Mouse (Mus musculus): Measurements from ENCODE around the gene Arhgef18. TPM values are rescaled to one million over a fixed set of nuclear protein-coding genes. Genes with fewer than 3 reads are reported as not detected.

Gene Arhgef18
- polyA plus RNA-seq, 1 experiment from 2014 or later, result 11.1 TPM

DNA sequence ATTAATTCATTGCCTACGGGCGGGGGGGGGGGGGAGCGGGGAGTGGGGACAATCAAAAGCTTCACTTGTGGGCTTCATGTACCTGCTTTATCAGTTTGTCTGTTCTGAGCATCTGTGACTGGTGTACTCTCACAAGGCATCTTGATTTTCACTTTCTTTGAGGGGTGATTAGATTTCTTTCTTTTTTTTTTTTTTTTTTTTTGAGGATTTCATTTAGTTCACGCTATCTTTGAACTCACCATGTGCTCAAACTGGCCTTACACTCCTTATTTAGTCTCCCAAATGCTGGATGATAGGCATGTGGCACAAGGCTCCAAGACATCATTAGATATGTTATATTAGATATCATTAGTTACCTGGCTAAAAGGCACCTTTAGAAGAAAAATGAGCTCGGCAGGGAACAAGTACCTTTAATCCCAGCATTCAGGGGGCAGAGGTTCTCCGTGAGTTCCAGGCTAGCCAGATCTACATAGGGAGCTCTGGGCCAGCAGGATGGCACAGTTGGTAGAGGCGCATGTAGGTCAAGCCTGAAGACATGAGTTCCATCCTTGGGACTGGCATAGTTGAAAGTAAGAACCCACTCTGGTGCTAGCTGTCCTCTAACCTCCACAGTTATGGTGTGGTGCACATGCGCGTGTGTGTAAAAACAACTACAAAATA is 75.2 kb downstream of the Arhgef18 start:
- no peaks in the 10 kb centered on the region for H3K27me3 ChIP-seq
- peak overlapping the region; percentile 41 for H3K4me3 ChIP-seq
- ATAC-seq, result peak; percentile 26
- WGBS, result 54% methylated on average over 9 of the region's 9 CpGs
- H3K4me2 ChIP-seq, result peak overlapping the region; percentile 62
- peak overlapping the region; percentile 57; the same call in 1 of the 2 replicates for H3K27ac ChIP-seq
- peak overlapping the region; percentile 55 for H3K9ac ChIP-seq
- H3K4me1 ChIP-seq, result peaks cover 12% of the 10 kb centered on the region
- H3K9me3 ChIP-seq (replicated peaks), result no peaks in the 10 kb centered on the region
- no peaks in the 10 kb centered on the region for H3K36me3 ChIP-seq (ENCODE audit: poor library complexity, severe bottlenecking)

DNA sequence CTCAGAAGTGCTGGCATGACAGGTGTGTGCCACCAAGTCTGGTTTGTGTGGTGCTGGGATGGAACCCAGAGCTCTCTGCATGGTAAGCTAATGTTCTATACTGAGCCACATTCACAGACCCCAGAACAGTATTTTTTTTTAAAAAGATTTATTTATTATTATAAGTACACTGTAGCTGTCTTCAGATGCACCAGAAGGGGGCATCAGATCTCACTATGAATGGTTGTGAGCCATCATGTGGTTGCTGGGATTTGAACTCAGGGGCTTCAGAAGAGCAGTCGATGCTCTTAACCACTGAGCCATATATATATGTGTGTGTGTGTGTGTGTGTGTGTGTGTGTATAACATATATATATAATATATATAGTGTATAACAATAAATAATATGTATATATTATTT is 76.0 kb downstream of the Arhgef18 start:
- Histone ChIP-seq H3K27ac (no peak overlapping the region), H3K9ac (no peak overlapping the region), H3K4me3 (no peak overlapping the region), H3K4me1 (peaks cover 12% of the 10 kb centered on the region), H3K36me3 (ENCODE audit: poor library complexity, severe bottlenecking) (no peaks in the 10 kb centered on the region), H3K27me3 (no peaks in the 10 kb centered on the region), H3K9me3 (replicated peaks) (no peaks in the 10 kb centered on the region), H3K4me2 (no peak overlapping the region)
- no peak for ATAC-seq
- 100% methylated on average over 1 of the region's 1 CpGs for WGBS

DNA sequence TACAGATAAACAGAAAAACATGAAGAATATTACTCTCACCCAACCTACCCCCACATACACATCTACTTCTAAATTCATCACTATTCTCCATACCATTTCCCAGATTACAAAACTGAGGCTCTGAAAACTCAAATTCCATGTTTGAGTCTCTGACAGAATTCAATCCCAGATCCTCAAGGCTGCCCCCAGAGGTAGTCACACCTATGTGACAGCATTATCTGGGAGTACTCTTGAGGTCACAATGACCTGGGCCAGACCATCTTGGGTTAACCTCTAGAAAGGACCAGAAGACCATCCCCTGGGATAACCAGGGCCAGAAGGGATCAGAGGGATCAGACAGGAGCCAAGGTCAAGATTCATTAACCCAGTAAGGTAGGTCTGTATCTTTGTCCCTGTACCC is 77.8 kb downstream of the Arhgef18 start, which contains the start of gene Tex45:
TSS of gene Tex45 (plus strand) at position 301 of the 400 bp plus-strand sequence.
- H3K36me3 ChIP-seq (ENCODE audit: poor library complexity, severe bottlenecking), result no peaks in the 10 kb centered on the region
- no peaks in the 10 kb centered on the region for H3K9me3 ChIP-seq (replicated peaks)
- no peak within 1 kb of the TSS for H3K4me2 ChIP-seq
- peaks cover 5% of the 10 kb centered on the region for H3K27me3 ChIP-seq
- no peak within 1 kb of the TSS for H3K9ac ChIP-seq
- H3K4me3 ChIP-seq, result no peak within 1 kb of the TSS
- peaks cover 12% of the 10 kb centered on the region for H3K4me1 ChIP-seq
- no peak within 1 kb of the TSS for H3K27ac ChIP-seq
- no peak for ATAC-seq

DNA sequence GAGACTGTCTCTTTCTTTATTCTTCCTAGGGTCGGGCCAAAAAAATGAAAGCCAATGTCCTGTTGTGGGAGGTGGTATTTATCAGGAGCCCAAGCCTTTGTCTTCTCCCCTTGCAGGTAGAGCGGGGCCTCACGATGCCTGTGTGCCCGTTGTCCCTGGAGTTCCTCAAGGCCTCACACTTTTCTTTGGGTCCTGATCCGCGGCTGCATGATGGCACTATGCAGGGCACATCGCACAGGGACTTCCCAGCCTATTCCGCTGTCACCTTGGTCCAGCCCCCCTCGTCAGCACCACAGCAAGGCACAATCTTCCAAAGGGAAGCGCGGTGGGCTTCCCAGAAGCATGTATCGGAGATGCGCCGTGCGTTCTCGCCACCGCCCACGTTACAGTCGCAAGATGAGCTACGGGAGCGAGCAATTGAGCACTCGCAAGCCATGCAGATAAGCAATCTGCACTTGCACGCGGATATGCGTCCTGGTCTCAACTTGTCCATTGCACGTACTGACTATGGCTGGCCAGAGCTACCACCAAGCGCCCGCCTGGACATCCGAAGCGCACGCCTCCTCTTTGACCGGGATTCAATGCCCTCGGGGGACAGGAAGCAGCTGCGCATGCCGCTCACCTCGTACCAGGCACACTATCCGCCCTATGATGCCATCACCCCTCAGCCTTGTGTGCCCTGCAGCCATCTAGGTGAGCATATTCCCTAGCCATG is 83.1 kb downstream of the Arhgef18 start:
- Histone ChIP-seq H3K36me3 (ENCODE audit: poor library complexity, severe bottlenecking) (no peaks in the 10 kb centered on the region), H3K9ac (peak overlapping the region; percentile 17; the same call in 1 of the 2 replicates), H3K4me2 (peak overlapping the region; percentile 52), H3K9me3 (replicated peaks) (no peaks in the 10 kb centered on the region), H3K4me1 (no peaks in the 10 kb centered on the region; the same call in 1 of the 2 replicates), H3K27me3 (peaks cover 13% of the 10 kb centered on the region), H3K27ac (no peak overlapping the region), H3K4me3 (peak overlapping the region; percentile 27)
- ATAC-seq, result peak; percentile 63
- 35% methylated on average over 37 of the region's 37 CpGs for WGBS

DNA sequence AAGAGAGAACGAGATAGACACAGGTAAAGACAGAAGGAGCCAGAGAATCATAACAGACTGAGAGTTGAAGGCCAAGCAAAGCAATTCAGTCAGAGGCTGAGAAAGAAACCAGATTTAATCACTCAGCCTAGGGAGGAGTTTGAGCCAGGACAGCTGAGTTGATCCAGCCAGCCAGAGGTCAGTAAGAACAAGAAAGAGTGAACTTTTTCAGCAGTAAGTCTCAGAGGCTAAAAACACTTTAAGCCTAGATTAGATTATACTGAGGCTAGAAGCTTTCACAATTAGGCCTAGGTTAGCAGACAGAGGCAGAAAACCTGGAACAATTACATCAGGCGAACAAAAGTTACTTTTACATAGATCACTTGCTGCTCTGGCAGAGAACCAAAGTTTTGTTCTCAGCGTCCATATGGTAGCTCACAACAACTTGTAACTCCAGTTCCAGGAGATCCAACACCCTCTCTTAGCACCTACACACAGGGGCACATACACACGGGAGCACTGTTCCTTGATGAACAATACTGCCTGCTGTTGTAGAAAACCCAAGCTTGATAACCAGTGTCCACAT is 87.5 kb downstream of the Arhgef18 start:
- H3K9ac ChIP-seq, result no peak overlapping the region
- no peak overlapping the region for H3K4me3 ChIP-seq
- no peaks in the 10 kb centered on the region; the same call in 1 of the 2 replicates for H3K4me1 ChIP-seq
- H3K27ac ChIP-seq, result no peak overlapping the region
- ATAC-seq, result no peak
- H3K36me3 ChIP-seq (ENCODE audit: poor library complexity, severe bottlenecking), result no peaks in the 10 kb centered on the region
- 71% methylated on average over 4 of the region's 4 CpGs for WGBS
- H3K9me3 ChIP-seq (replicated peaks), result no peaks in the 10 kb centered on the region
- peaks cover 11% of the 10 kb centered on the region for H3K27me3 ChIP-seq
- H3K4me2 ChIP-seq, result no peak overlapping the region

DNA sequence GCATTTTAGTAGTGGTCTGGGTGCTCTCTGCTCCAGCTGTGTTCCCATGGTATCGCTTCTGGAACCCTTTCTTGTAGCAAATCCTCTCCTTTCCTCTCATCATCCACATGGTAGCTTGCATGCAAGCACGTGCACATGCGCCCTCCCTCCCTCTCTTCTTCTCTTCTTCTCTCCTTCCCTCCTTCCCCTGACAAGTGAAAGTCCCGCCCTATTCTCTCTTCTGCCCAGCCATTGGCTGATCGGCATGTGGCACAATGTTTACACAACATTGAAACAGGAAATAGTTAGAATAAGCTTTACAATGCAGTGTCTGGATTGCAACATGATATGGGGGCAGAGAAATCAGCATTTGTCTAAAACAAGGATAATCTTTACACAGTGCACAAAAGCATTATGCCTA is 88.8 kb downstream of the Arhgef18 start:
- Histone ChIP-seq H3K4me1 (no peaks in the 10 kb centered on the region), H3K9me3 (replicated peaks) (no peaks in the 10 kb centered on the region), H3K36me3 (ENCODE audit: poor library complexity, severe bottlenecking) (no peaks in the 10 kb centered on the region), H3K27me3 (no peaks in the 10 kb centered on the region; the same call in 1 of the 2 replicates), H3K4me2 (no peak overlapping the region), H3K4me3 (no peak overlapping the region), H3K9ac (no peak overlapping the region), H3K27ac (no peak overlapping the region)
- WGBS, result 61% methylated on average over 5 of the region's 5 CpGs
- ATAC-seq, result no peak

DNA sequence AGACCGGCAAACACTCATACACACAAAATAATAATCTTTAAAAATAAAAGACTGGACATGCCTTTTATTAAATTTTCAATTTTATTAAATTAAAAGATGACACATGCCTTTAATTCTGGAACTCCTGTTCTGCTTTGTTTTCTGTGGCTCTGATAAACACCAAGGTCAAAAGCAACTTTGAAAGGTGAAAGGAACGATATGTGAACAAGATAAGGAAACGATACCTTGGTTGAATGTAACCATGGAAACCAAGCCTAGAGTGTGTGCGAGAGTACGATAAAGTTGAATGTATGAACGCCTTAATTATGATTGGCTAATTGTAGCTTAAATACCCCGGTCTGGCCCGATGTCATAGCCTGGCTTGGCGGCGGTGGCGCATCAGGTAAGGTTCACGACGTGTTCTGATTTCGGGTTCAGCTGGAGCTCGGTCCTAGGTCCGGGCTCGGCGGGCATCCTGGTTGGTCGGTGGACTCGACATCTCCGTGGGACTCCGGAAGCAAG is 89.5 kb downstream of the Arhgef18 start:
- Histone ChIP-seq H3K9ac (no peak overlapping the region), H3K9me3 (replicated peaks) (no peaks in the 10 kb centered on the region), H3K4me2 (no peak overlapping the region), H3K27ac (no peak overlapping the region), H3K36me3 (ENCODE audit: poor library complexity, severe bottlenecking) (no peaks in the 10 kb centered on the region), H3K4me1 (no peaks in the 10 kb centered on the region), H3K4me3 (no peak overlapping the region), H3K27me3 (no peaks in the 10 kb centered on the region)
- ATAC-seq, result no peak
- 89% methylated on average over 22 of the region's 22 CpGs for WGBS

DNA sequence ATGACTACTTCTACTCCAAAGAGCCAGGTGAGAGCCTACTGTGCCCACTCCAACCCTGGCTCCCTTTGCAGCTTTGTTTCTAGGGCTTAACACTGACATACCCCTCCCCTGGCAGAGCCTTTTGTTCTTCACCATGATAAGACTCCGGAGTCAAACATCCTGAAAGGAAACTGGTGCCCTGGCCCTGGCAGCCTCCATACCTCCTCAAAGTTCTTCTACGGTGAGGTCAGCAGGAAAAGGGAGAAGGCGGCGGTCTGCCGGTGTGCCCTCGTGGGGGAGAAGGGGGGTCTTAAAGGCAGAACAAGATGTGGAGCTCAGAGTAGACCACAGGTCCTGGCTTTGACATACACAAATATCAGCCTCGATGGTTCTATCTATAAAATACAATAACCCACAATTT is 90.7 kb downstream of the Arhgef18 start:
- 84% methylated on average over 7 of the region's 7 CpGs for WGBS
- H3K4me2 ChIP-seq, result no peak overlapping the region

DNA sequence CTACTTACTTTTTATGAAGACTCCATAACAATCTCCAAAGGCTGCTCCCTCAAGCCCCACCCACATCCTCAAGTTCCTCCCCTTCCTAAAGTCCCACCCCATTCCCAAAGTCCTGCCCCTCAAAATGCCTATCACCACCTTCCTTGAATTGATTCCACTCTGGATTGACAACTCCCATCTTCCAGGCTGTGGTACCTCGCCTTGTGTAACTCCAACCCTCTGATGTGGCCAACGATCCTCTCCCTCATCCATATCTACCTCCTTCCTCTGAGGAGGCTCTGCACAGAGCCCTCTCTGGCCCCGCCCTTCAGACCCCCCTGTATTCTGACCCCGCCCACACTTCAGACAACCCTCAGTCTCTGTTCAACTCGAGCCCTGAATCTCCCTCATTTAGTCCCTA is 92.4 kb downstream of the Arhgef18 start:
- no peak for ATAC-seq
- H3K27ac ChIP-seq, result no peak overlapping the region
- 24% methylated on average over 5 of the region's 5 CpGs for WGBS
- H3K27me3 ChIP-seq, result no peaks in the 10 kb centered on the region
- H3K4me2 ChIP-seq, result no peak overlapping the region
- H3K36me3 ChIP-seq (ENCODE audit: poor library complexity, severe bottlenecking), result no peaks in the 10 kb centered on the region
- H3K9ac ChIP-seq, result no peak overlapping the region
- H3K4me1 ChIP-seq, result no peaks in the 10 kb centered on the region
- H3K4me3 ChIP-seq, result no peak overlapping the region
- H3K9me3 ChIP-seq (replicated peaks), result no peaks in the 10 kb centered on the region

More for the DNA sequence above, 90.7 kb downstream of the Arhgef18 start:
- ATAC-seq, result no peak
- no peaks in the 10 kb centered on the region for H3K9me3 ChIP-seq (replicated peaks)
- no peak overlapping the region for H3K4me3 ChIP-seq
- H3K27ac ChIP-seq, result no peak overlapping the region
- no peaks in the 10 kb centered on the region for H3K4me1 ChIP-seq
- H3K27me3 ChIP-seq, result no peaks in the 10 kb centered on the region
- no peaks in the 10 kb centered on the region for H3K36me3 ChIP-seq (ENCODE audit: poor library complexity, severe bottlenecking)
- H3K9ac ChIP-seq, result no peak overlapping the region

DNA sequence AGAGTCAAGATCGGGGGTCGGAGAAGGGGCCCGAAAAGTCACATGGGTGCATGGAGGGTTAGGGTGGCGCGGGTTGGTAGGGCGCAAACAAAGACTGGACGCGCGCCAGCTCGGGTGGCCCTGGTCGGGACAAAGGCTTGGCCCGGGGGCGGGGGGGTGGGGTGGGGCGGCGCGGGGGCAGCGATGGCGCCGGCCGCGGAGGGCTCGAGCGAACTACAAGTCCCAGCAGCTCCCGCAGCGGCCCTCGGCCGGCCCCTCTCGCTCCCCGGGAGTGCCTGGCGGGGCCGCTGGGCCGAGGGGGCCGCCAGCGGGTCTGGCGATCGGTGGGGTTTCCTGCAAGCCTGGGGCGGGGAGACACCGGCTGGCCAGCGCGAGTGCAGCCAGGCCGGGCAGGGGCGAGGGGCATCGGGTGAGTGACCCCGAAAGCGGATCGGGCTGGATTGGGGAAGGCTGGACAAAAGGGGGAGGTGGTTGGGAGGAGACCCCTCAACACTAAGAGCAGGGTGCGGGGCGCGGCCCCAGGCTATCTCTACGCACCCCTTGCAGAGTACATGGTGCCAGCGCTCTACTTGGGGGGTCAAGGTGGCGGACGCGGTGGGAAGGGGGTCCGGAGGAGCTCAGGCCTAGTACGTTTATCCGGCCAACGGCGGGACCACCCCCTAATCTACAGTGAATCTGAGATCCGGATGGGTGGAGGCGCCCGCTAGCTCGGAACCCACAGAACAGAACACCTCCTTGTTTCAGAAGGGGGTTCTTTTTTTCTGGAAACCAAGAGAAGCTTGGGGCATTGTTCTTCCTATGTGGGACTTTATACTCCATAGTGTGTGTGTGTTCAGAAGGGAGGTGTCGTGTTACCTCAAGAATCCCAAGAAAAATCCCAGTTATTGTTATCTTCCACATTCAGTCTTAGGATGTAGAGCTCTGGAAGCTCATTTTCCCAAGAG is 100.4 kb downstream of the Arhgef18 start, which contains the start of gene Zfp358:
TSS of gene Zfp358 (plus strand) at position 238 of the 944 bp plus-strand sequence.
- Histone ChIP-seq H3K4me2 (peak within 1 kb of the TSS; percentile 79), H3K27me3 (no peaks in the 10 kb centered on the region), H3K9ac (peak within 1 kb of the TSS; percentile 99), H3K27ac (peak within 1 kb of the TSS; percentile 78), H3K36me3 (ENCODE audit: poor library complexity, severe bottlenecking) (peaks cover 34% of the 10 kb centered on the region), H3K4me3 (peak within 1 kb of the TSS; percentile 90), H3K9me3 (replicated peaks) (peaks cover 12% of the 10 kb centered on the region), H3K4me1 (peaks cover 21% of the 10 kb centered on the region)
- ATAC-seq, result peak; percentile 93
- WGBS, result under 1% methylated on average over 40 of the region's 64 CpGs

DNA sequence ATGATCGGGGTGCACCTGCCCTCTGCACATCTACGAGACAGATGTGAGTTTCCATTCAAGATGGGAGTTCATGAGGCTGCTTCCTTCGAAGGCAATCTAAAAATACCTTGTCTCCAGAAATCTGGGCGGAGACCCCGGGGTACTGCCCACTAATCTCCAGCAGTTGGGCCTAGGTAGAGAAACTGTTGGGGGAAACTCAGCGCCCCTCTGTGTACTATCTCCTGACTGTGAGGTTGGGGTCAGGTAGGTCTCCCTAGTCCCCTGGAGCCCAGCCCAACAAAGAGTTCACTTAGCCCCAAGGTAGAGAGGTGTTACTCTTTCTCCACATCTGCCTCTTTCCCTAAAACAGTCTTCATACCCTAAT is 101.0 kb downstream of the Arhgef18 start:
- H3K9ac ChIP-seq, result peak overlapping the region; percentile 99
- 30% methylated on average over 6 of the region's 6 CpGs for WGBS

More for the DNA sequence above, 101.0 kb downstream of the Arhgef18 start:
- Histone ChIP-seq H3K4me3 (peak overlapping the region; percentile 90), H3K4me1 (peaks cover 21% of the 10 kb centered on the region), H3K27me3 (no peaks in the 10 kb centered on the region), H3K36me3 (ENCODE audit: poor library complexity, severe bottlenecking) (peaks cover 34% of the 10 kb centered on the region), H3K9me3 (replicated peaks) (peaks cover 12% of the 10 kb centered on the region), H3K27ac (peak overlapping the region; percentile 78), H3K4me2 (peak overlapping the region; percentile 79)
- ATAC-seq, result peak; percentile 5; the same call in 1 of the 2 replicates

Data from forebrain, embryonic 13.5 days (tissue).